Mouse (Mus musculus) heart, embryonic 14.5 days (tissue): ENCODE measurements around the gene Hist1h3f. TPM values are rescaled to one million over a fixed set of nuclear protein-coding genes. Genes with fewer than 3 reads are reported as not detected.
"Not testable (repeated sequence)": the region's sequence is repeated elsewhere in the genome, so short reads cannot be mapped to it uniquely, and the experiment has no call there.

Source experiments
- ATAC-seq: fragments of 200-750 bp; cut with Nextera tagmentation; 2 replicates; pipeline ENCODE4 v1.8.0; 2017; ENCODE audit warnings: low read depth, moderate TSS enrichment; ENCODE audit not compliant: insufficient number of reproducible peaks, insufficient read depth, low FRiP score
- H3K27ac ChIP-seq, 2 experiments: fragments of 200-500 bp in 1 of 2; fragments of 300-500 bp in 1 of 2; sonication (generic) in 1 of 2; replicated peaks in 1 of 2; 2 replicates each; pipeline ENCODE4 v1.5.1; 2012 to 2014; ENCODE audit warnings: low read depth in 2 of 2, low read length in 2 of 2, control low read depth in 1 of 2, mild to moderate bottlenecking in 1 of 2, mixed read lengths in 1 of 2; ENCODE audit not compliant: control insufficient read depth in 1 of 2, insufficient read depth in 1 of 2
- H3K27me3 ChIP-seq: fragments of 300-500 bp; sonication (generic); 2 replicates; pipeline ENCODE4 v1.6.1; 2014; ENCODE audit warnings: mild to moderate bottlenecking, low read length, control low read depth; ENCODE audit not compliant: control insufficient read depth, insufficient read depth
- H3K36me3 ChIP-seq: fragments of 300-500 bp; sonication (generic); 2 replicates; pipeline ENCODE4 v1.6.1; 2014; ENCODE audit warnings: mild to moderate bottlenecking, control low read depth, low read length, mixed read lengths; ENCODE audit not compliant: control insufficient read depth, insufficient read depth
- H3K4me1 ChIP-seq, 2 experiments: fragments of 200-500 bp in 1 of 2; fragments of 300-500 bp in 1 of 2; sonication (generic) in 1 of 2; 2 replicates each; pipeline ENCODE4 v1.6.1; 2012 to 2014; ENCODE audit warnings: low read length in 2 of 2, control low read depth in 1 of 2, mixed read lengths in 1 of 2; ENCODE audit not compliant: control insufficient read depth in 2 of 2, insufficient read depth in 2 of 2
- H3K4me2 ChIP-seq: fragments of 300-500 bp; sonication (generic); 2 replicates; pipeline ENCODE4 v1.6.1; 2014; ENCODE audit warnings: mild to moderate bottlenecking, low read length
- H3K4me3 ChIP-seq, 2 experiments: fragments of 200-500 bp in 1 of 2; fragments of 300-500 bp in 1 of 2; sonication (generic) in 1 of 2; 2 replicates each; pipeline ENCODE4 v1.5.1; 2012 to 2014; ENCODE audit warnings: low read length in 2 of 2, mild to moderate bottlenecking in 2 of 2, control low read depth in 1 of 2, low read depth in 1 of 2, moderate library complexity in 1 of 2; ENCODE audit not compliant: control insufficient read depth in 1 of 2, insufficient read depth in 1 of 2
- H3K9ac ChIP-seq: fragments of 300-500 bp; sonication (generic); 2 replicates; pipeline ENCODE4 v1.6.1; 2014; ENCODE audit warnings: mild to moderate bottlenecking, low read length
- H3K9me3 ChIP-seq: fragments of 300-500 bp; sonication (generic); 2 replicates; pipeline ENCODE4 v1.6.1; 2016; ENCODE audit warnings: low read length, control low read depth; ENCODE audit not compliant: control insufficient read depth
- WGBS: fragments of 180-500 bp; shearing (Covaris S2); extraction: QIAGEN DNeasy Blood & Tissue Kit; methylation state at CpG from one replicate; pipeline ENCODE4 v1.1.7; 2014; 5-methylcytosine and 5-hydroxymethylcytosine counted together
- polyA plus RNA-seq: library from polyadenylated mRNA; unstranded; fragments of >200 nt; fragmentation: Nextera tagmentation; extraction: Ambion mirVana; gene quantifications from 2 replicates; pipeline ENCODE4 v1.2.1, GENCODE M21; 2014

Gene Hist1h3f
- polyA plus RNA-seq, 1 experiment from 2014 or later: 0.72 TPM

- peak overlapping the region; percentile 95 for H3K9ac ChIP-seq
- no peaks in the 10 kb centered on the region for H3K27me3 ChIP-seq
- no peaks in the 10 kb centered on the region for H3K36me3 ChIP-seq
- H3K27ac ChIP-seq: peak overlapping the region; percentile 95 to 100; a peak in 3 of 4 replicates
- peak overlapping the region; percentile 71 for H3K4me2 ChIP-seq
- H3K9me3 ChIP-seq: no peaks in the 10 kb centered on the region
- peaks cover 8 to 31% of the 10 kb centered on the region in 2 experiments for H3K4me1 ChIP-seq
- ATAC-seq: no peak
- WGBS: 22% methylated on average over 2 of the region's 2 CpGs
- H3K4me3 ChIP-seq: peak overlapping the region in 1 of 2 experiments; percentile 67; a peak in 3 of 4 replicates
Observed at GRCm38 (mm10) chr13:23529480-23530165, 14.2 kb upstream of the Hist1h3f start.

GRCm38 (mm10) chr13:23530181-23530900, 13.5 kb upstream of the Hist1h3f start:
- Histone ChIP-seq H3K36me3 (no peaks in the 10 kb centered on the region), H3K4me2 (peak overlapping the region; percentile 71), H3K27me3 (no peaks in the 10 kb centered on the region), H3K9ac (peak overlapping the region; percentile 95), H3K9me3 (no peaks in the 10 kb centered on the region), H3K4me1 (peaks cover 8 to 33% of the 10 kb centered on the region in 2 experiments), H3K27ac (peak overlapping the region; percentile 95 to 100), H3K4me3 (peak overlapping the region; percentile 49 to 67)
- ATAC-seq: no peak
- under 1% methylated on average over 20 of the region's 20 CpGs for WGBS

GRCm38 (mm10) chr13:23530901-23531875, 12.7 kb upstream of the Hist1h3f start, which contains the start of gene Hist1h4h:
TSS of gene Hist1h4h (plus strand) at chr13:23531050.
- no peaks in the 10 kb centered on the region for H3K27me3 ChIP-seq
- under 1% methylated on average over 50 of the region's 70 CpGs for WGBS
- H3K9me3 ChIP-seq: no peaks in the 10 kb centered on the region
- H3K36me3 ChIP-seq: no peaks in the 10 kb centered on the region
- peaks cover 8 to 32% of the 10 kb centered on the region in 2 experiments for H3K4me1 ChIP-seq
- peak within 1 kb of the TSS; percentile 95 for H3K9ac ChIP-seq
- ATAC-seq: peak; percentile 81
- peak within 1 kb of the TSS; percentile 71 for H3K4me2 ChIP-seq
- peak within 1 kb of the TSS; percentile 95 to 100 for H3K27ac ChIP-seq
- H3K4me3 ChIP-seq: peak within 1 kb of the TSS; percentile 49 to 67

DNA sequence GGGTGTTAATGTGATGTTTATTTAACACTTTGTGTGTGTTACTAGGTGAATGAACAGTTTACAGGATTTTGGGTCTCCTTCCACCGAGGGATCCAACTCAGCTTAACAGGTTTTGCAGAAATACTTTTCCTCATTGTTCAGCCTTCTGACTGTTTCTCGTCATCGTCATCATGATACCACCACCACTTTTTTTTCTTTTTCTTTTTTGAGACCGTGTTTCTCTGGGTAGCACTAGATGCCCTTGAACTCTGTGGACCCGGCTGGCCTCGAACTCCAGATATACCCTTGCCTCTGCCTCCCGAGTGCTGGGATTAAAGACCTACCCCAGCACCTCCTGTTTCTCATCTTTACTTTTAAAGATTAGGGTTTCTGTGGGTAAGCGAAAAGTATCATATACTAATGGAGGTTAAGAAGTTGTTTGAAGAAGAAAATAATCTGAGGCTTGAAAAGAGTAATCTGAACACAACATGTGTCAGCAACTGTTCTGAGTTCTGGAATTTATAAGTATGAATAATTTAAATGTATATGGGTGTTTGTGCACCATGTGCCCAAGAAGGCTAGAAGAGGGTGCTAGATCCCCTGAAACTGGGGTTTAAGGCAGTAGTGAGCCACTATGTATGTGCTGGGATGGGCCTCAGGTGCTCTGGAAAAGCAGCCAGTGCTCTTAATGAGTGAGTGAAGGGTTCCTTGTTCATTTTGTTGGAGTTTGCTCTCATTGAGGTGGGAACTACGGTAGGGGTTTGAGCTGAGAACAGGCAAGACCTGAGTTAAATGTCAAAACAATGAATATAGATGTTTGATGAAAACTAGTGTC, 11.4 kb upstream of the Hist1h3f start:
- no peaks in the 10 kb centered on the region for H3K9me3 ChIP-seq
- H3K4me1 ChIP-seq: peaks cover 8 to 36% of the 10 kb centered on the region in 2 experiments
- no peak for ATAC-seq
- peak overlapping the region; percentile 61 to 95 for H3K27ac ChIP-seq
- 24% methylated on average over 9 of the region's 9 CpGs for WGBS
- no peaks in the 10 kb centered on the region for H3K27me3 ChIP-seq
- H3K4me2 ChIP-seq: peak overlapping the region; percentile 71
- no peaks in the 10 kb centered on the region for H3K36me3 ChIP-seq
- H3K9ac ChIP-seq: peak overlapping the region; percentile 71
- H3K4me3 ChIP-seq: peak overlapping the region; percentile 21 to 67; a peak in 3 of 4 replicates

- H3K4me1 ChIP-seq: peaks cover 8 to 35% of the 10 kb centered on the region in 2 experiments
- peak within 1 kb of the TSS; percentile 36 to 48 for H3K4me3 ChIP-seq
- H3K27ac ChIP-seq: peak within 1 kb of the TSS; percentile 89 to 95
- peak within 1 kb of the TSS; percentile 71 for H3K9ac ChIP-seq
- not testable (repeated sequence) for H3K27me3 ChIP-seq, H3K9me3 ChIP-seq, ATAC-seq, H3K36me3 ChIP-seq
- under 1% methylated on average over 23 of the region's 53 CpGs for WGBS
- peak within 1 kb of the TSS; percentile 71 for H3K4me2 ChIP-seq
Observed at GRCm38 (mm10) chr13:23533560-23534367, 10.1 kb upstream of the Hist1h3f start, which contains the start of gene Hist1h2af. TSS of gene Hist1h2af (plus strand) at chr13:23533906.

DNA sequence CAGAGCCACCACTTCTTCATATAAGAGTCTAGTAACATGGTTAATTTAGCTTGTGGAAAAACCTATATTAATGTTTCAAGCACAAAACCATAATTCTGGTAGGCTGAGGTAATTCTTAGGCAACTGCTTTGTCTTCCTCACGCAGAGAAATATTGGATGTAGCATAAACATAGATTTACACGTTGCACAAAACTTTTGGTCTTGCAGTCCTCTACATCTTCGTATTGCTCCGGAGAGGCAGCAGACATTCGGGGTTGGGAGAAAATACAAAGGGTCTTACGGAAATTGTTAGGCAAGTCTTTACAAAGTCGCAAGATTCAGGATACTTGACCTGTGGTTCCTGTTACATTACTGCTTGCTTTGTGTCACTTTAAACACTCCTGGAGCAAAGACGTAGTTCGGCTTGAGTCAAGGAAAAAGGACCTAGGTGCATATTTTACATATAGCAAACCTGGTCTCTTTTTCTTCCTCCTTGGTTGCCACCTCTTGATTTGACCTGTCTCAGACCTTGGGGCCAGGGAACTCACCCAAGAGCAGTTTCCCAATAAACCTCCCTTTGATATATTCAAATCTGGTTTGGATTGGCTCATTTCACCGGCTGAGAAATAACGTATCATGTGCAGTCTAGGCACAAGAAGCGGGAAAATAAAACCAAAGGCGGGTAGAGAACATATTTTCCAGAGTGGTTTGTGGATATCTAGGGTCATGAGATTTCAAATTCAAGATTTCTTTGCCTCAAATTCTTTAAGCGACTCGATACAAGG, 9.3 kb upstream of the Hist1h3f start:
- Histone ChIP-seq H3K9me3 (no peaks in the 10 kb centered on the region), H3K9ac (peak overlapping the region; percentile 71), H3K4me2 (peak overlapping the region; percentile 71), H3K36me3 (no peaks in the 10 kb centered on the region), H3K27ac (peak overlapping the region; percentile 68 to 95), H3K27me3 (no peaks in the 10 kb centered on the region), H3K4me1 (peaks cover 5 to 30% of the 10 kb centered on the region in 2 experiments), H3K4me3 (peak overlapping the region; percentile 24 to 48; a peak in 3 of 4 replicates)
- WGBS: 1% methylated on average over 15 of the region's 15 CpGs
- no peak for ATAC-seq
